Mouse (Mus musculus): ENCODE measurements at regions not wholly inside any gene's neighbourhood (a gene's known extent, or its start where the extent isn't known, plus 50 kb on each side); places are given as distances from the start of the nearest gene placed in this dataset.

DNA sequence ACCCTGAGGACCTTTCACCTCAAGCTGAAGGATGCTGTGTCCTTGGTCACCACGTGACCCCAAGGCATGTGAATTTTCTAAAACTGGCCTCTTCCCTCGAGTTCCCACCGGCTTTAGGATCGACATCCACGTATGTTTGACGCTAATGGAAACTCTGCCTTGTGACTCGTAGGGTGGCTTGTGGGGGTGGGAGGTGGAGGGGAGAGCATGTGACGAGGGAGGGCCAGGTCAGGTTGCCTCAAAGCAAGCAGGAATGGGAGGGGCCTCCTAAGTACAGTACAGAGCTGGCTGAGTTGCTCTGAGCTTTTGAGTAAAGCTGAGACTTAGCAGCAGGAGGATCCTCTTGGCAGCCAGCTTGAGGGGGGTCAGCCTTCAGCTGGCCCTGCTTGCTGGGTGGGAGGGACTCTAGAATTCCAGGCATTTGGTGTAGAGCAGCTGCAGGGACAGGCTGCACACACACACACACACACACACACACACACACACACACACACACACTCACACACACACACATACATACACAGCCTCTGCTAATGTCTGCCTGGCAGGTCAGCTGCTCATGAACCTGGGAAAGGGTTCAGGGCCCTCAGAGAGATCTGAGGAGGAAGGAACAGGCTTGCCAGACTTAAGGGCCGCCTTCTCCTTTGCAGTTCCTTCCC is 78.5 kb downstream of the Sik1 start:
- peak; percentile 63 for DNase-seq (ENCODE audit: low spot score)

GRCm38 (mm10) chr17:31777751-31778150 is 77.9 kb downstream of the Sik1 start:
- no peak for DNase-seq (ENCODE audit: low spot score)

DNA sequence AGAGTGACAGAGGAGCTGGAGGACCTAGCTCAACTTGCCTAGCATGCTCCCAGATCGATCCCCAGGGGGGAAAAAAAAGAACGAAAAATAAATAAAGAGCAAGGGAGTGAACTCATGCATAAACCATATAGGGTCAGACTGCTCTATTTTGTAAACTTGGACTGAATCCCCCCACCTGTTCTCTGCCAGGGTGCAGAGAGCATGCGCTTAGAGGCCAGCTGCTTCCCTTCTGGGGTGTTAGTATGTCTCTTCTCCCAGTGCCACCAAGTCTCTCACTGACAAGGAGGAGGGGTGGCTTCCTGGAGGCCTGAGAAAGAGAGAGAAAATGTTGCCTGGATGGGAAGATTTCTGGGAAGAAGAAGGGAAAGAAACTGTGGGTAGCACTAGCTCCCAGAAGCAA is 76.1 kb downstream of the Sik1 start:
- DNase-seq (ENCODE audit: low spot score): no peak

- no peak for DNase-seq (ENCODE audit: low spot score)
Observed at GRCm38 (mm10) chr17:31782251-31782650, 73.4 kb downstream of the Sik1 start.

DNA sequence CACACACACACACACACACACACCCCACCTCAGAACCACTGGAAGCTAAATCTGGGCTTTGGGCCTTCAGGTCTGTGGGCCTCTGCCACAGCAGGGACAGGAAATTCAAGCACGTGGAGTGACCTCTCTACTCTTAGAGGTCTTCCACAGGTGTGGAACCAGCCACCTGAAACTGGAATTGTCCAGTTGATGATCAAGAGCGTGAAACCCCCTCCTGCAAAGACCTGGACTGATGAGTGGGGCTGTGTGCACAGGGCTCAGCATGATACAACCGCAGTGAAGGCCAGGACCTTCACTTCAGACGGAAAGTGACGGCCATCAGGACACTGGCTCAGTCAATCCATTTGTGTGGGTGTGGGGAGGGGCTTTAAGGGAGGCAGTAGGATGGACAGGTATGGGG is 72.5 kb downstream of the Sik1 start:
- DNase-seq (ENCODE audit: low spot score): no peak

DNA sequence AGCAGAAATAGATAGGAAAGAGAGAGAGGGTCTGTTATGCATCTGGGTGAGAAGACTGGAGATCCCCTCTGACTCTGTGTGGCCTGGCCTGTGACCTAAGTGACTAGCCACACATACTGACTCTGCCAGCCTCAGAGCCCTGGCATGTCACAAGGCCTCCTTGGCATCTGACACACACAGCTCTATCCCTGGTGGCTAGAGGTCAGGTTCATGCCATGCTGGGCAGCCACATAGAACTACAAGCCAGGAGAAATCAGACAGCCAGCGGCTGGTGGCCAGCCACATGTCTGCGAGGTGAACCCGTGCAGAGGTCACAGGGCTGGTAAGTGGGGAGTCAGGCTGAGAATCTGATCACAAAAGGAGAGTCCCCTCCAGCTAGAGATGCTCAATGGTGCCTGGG is 67.3 kb downstream of the Sik1 start:
- DNase-seq (ENCODE audit: low spot score): no peak

DNA sequence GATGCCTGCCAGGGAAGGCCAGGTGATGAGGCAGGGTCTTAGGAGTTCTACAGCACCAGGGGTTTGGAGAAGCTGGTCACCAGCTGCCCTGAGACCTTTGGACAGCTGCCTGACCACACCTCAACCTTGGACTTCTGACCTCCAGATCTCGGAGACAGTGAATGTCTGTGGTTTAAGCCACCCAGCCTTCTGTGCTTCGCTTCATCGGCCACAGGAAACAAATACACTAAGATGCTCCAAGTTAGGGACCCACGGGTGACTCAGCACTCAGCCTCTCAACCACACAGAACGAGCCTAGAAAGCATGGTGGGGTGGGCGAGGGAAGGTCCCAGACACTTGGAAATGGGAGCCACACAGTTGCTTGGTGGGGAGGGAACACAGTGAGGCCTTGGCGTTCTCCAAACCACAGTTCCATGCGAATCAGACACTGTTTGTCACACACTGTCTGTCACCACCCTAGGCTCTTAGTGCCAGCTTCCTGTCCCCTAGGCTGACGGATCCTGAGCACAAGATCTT is 66.5 kb downstream of the Sik1 start:
- no peak for DNase-seq (ENCODE audit: low spot score)

DNA sequence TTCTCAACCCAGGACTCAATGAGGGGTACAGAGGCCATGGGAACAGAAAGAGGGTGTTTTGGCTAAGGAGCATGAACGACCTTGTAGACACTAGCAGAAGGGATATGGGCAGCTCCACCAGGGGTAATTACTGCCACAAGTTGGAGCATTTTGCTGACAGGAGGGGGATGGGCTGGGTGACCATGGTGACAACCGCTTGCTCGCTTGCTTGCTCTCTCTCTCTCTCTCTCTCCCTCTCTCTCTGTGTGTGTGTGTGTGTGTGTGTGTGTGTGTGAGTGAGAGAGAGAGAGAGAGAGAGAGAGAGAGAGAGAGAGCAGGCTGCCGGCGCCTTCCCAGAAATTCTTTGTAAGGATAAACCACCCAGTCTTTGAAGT is 65.7 kb downstream of the Sik1 start:
- DNase-seq (ENCODE audit: low spot score): no peak

GRCm38 (mm10) chr17:31790280-31791063 is 65.1 kb downstream of the Sik1 start:
- no peak for DNase-seq (ENCODE audit: low spot score)

DNA sequence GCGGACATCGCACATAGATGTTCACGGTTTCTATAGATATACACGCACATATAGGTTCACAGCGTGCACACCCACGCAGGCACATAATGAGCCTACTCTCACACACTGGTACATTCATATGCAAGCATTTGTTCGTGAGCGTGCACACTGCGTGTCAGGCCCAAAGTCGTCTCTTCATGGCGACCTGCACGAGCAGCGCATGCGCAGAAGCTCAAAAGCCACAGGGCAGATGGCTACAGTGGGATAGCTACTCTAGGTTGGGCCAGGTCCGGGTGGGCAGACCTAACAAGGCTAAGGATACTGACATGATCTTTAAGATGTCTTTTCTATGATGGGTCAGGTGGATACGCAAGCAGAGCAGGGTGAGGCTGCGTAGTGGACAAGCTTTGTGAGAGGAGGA is 63.9 kb downstream of the Sik1 start:
- DNase-seq (ENCODE audit: low spot score): no peak

GRCm38 (mm10) chr17:31793040-31793439 is 62.6 kb downstream of the Sik1 start:
- DNase-seq (ENCODE audit: low spot score): no peak

DNA sequence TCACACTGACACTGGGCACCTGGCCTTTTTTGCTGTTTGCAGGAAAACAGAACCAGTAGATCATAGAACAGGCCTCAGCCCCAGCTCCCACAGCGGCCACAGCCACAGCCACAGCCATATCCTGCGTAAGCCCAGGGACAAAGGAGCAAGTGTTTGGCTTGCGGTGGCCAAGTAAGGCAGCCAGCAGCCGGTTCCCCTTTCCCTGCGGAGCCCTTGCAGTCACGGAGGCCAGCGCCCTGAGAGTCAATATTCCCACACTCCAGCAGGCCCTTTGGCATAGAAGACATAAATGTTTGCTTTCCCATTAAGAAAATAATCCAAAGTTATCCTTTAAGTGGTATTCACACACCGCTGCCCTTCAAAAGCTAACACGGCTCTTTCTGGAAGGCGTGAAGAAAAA is 62.1 kb downstream of the Sik1 start:
- no peak for DNase-seq (ENCODE audit: low spot score)

GRCm38 (mm10) chr17:31793964-31794363 is 61.6 kb downstream of the Sik1 start:
- DNase-seq (ENCODE audit: low spot score): no peak

Data from testis, postnatal 14 days (tissue).